Mouse (Mus musculus): ENCODE data around the gene Gm11541. TPM values are rescaled to one million over a fixed set of nuclear protein-coding genes. Genes with fewer than 3 reads are reported as not detected.

Gene Gm11541
- polyA plus RNA-seq, 1 experiment from 2014 or later = not detected

GRCm38 (mm10) chr11:94727306-94727705, 23.0 kb upstream of the Gm11541 start:
- Histone ChIP-seq H3K4me3 (ENCODE audit: low read depth, low read length) (no peak overlapping the region), H3K9ac (ENCODE audit: low read depth, low read length) (no peak overlapping the region), H3K27me3 (replicated peaks; ENCODE audit: control insufficient read depth, insufficient read depth, low read length) (no peaks in the 10 kb centered on the region), H3K36me3 (ENCODE audit: control insufficient read depth, insufficient read depth, low read length) (no peaks in the 10 kb centered on the region), H3K9me3 (ENCODE audit: control insufficient read depth, low read length) (no peaks in the 10 kb centered on the region), H3K4me2 (no peak overlapping the region), H3K4me1 (replicated peaks; ENCODE audit: control insufficient read depth, insufficient read depth, low read length) (no peaks in the 10 kb centered on the region), H3K27ac (ENCODE audit: low read depth, low read length) (no peak overlapping the region)
- ATAC-seq (replicated peaks; ENCODE audit: low FRiP score) = no peak
- 78% methylated on average over 3 of the region's 3 CpGs for WGBS
- no peak for DNase-seq (ENCODE audit: low spot score)

- ATAC-seq (replicated peaks; ENCODE audit: low FRiP score) (no peak), DNase-seq (ENCODE audit: low spot score) (no peak)
- WGBS = 71% methylated on average over 2 of the region's 2 CpGs
- no peak overlapping the region for H3K9ac ChIP-seq (ENCODE audit: low read depth, low read length)
- H3K9me3 ChIP-seq (ENCODE audit: control insufficient read depth, low read length) = no peaks in the 10 kb centered on the region
- H3K4me3 ChIP-seq (ENCODE audit: low read depth, low read length) = no peak overlapping the region
- no peak overlapping the region for H3K27ac ChIP-seq (ENCODE audit: low read depth, low read length)
- H3K36me3 ChIP-seq (ENCODE audit: control insufficient read depth, insufficient read depth, low read length) = no peaks in the 10 kb centered on the region
- H3K4me1 ChIP-seq (replicated peaks; ENCODE audit: control insufficient read depth, insufficient read depth, low read length) = peaks cover 8% of the 10 kb centered on the region; the same call in 1 of the 2 replicates
- H3K27me3 ChIP-seq (replicated peaks; ENCODE audit: control insufficient read depth, insufficient read depth, low read length) = 0 out of 2 replicates have a peak, but pooled peaks cover 2% of the 10 kb centered on the region
- H3K4me2 ChIP-seq = no peak overlapping the region
Observed at GRCm38 (mm10) chr11:94719216-94719615, 14.9 kb upstream of the Gm11541 start.

GRCm38 (mm10) chr11:94718113-94718909, 14.0 kb upstream of the Gm11541 start:
- no peaks in the 10 kb centered on the region; the same call in 1 of the 2 replicates for H3K9me3 ChIP-seq (ENCODE audit: control insufficient read depth, low read length)
- ATAC-seq (replicated peaks; ENCODE audit: low FRiP score) (no peak), DNase-seq (ENCODE audit: low spot score) (no peak)
- H3K27me3 ChIP-seq (replicated peaks; ENCODE audit: control insufficient read depth, insufficient read depth, low read length) = peaks cover 7% of the 10 kb centered on the region; the same call in 1 of the 2 replicates
- H3K4me2 ChIP-seq = no peak overlapping the region
- no peaks in the 10 kb centered on the region for H3K36me3 ChIP-seq (ENCODE audit: control insufficient read depth, insufficient read depth, low read length)
- H3K9ac ChIP-seq (ENCODE audit: low read depth, low read length) = no peak overlapping the region
- H3K4me1 ChIP-seq (replicated peaks; ENCODE audit: control insufficient read depth, insufficient read depth, low read length) = peaks cover 8% of the 10 kb centered on the region; the same call in 1 of the 2 replicates
- no peak overlapping the region for H3K27ac ChIP-seq (ENCODE audit: low read depth, low read length)
- no peak overlapping the region for H3K4me3 ChIP-seq (ENCODE audit: low read depth, low read length)
- WGBS = 83% methylated on average over 7 of the region's 7 CpGs

- DNase-seq (ENCODE audit: low spot score) (no peak), ATAC-seq (replicated peaks; ENCODE audit: low FRiP score) (no peak)
- no peaks in the 10 kb centered on the region; the same call in 1 of the 2 replicates for H3K9me3 ChIP-seq (ENCODE audit: control insufficient read depth, low read length)
- peaks cover 12% of the 10 kb centered on the region; the same call in 1 of the 2 replicates for H3K27me3 ChIP-seq (replicated peaks; ENCODE audit: control insufficient read depth, insufficient read depth, low read length)
- H3K36me3 ChIP-seq (ENCODE audit: control insufficient read depth, insufficient read depth, low read length) = no peaks in the 10 kb centered on the region
- WGBS = 42% methylated on average over 11 of the region's 11 CpGs
- H3K4me1 ChIP-seq (replicated peaks; ENCODE audit: control insufficient read depth, insufficient read depth, low read length) = peaks cover 8% of the 10 kb centered on the region; the same call in 1 of the 2 replicates
- no peak overlapping the region for H3K27ac ChIP-seq (ENCODE audit: low read depth, low read length)
- no peak overlapping the region for H3K4me3 ChIP-seq (ENCODE audit: low read depth, low read length)
- no peak overlapping the region for H3K9ac ChIP-seq (ENCODE audit: low read depth, low read length)
- peak overlapping the region; percentile 28 for H3K4me2 ChIP-seq
Observed at GRCm38 (mm10) chr11:94717239-94717638, 12.9 kb upstream of the Gm11541 start.

GRCm38 (mm10) chr11:94716754-94717153, 12.5 kb upstream of the Gm11541 start:
- Histone ChIP-seq H3K9me3 (ENCODE audit: control insufficient read depth, low read length) (no peaks in the 10 kb centered on the region; the same call in 1 of the 2 replicates), H3K4me2 (peak overlapping the region; percentile 42), H3K36me3 (ENCODE audit: control insufficient read depth, insufficient read depth, low read length) (no peaks in the 10 kb centered on the region), H3K4me1 (replicated peaks; ENCODE audit: control insufficient read depth, insufficient read depth, low read length) (peaks cover 8% of the 10 kb centered on the region; the same call in 1 of the 2 replicates), H3K4me3 (ENCODE audit: low read depth, low read length) (no peak overlapping the region), H3K27me3 (replicated peaks; ENCODE audit: control insufficient read depth, insufficient read depth, low read length) (peaks cover 12% of the 10 kb centered on the region; the same call in 1 of the 2 replicates), H3K9ac (ENCODE audit: low read depth, low read length) (no peak overlapping the region), H3K27ac (ENCODE audit: low read depth, low read length) (no peak overlapping the region)
- ATAC-seq (replicated peaks; ENCODE audit: low FRiP score) (0 out of 2 replicates have a peak, but pooled peaks have one; percentile 26), DNase-seq (ENCODE audit: low spot score) (no peak)
- WGBS = 16% methylated on average over 9 of the region's 9 CpGs

GRCm38 (mm10) chr11:94715622-94716021, 11.3 kb upstream of the Gm11541 start:
- Histone ChIP-seq H3K9me3 (ENCODE audit: control insufficient read depth, low read length) (no peaks in the 10 kb centered on the region; the same call in 1 of the 2 replicates), H3K27me3 (replicated peaks; ENCODE audit: control insufficient read depth, insufficient read depth, low read length) (peaks cover 12% of the 10 kb centered on the region; the same call in 1 of the 2 replicates), H3K4me2 (no peak overlapping the region), H3K9ac (ENCODE audit: low read depth, low read length) (no peak overlapping the region), H3K4me3 (ENCODE audit: low read depth, low read length) (no peak overlapping the region), H3K4me1 (replicated peaks; ENCODE audit: control insufficient read depth, insufficient read depth, low read length) (peaks cover 8% of the 10 kb centered on the region; the same call in 1 of the 2 replicates), H3K27ac (ENCODE audit: low read depth, low read length) (no peak overlapping the region), H3K36me3 (ENCODE audit: control insufficient read depth, insufficient read depth, low read length) (no peaks in the 10 kb centered on the region)
- ATAC-seq (replicated peaks; ENCODE audit: low FRiP score) (no peak), DNase-seq (ENCODE audit: low spot score) (no peak)
- 77% methylated on average over 5 of the region's 5 CpGs for WGBS

GRCm38 (mm10) chr11:94713246-94713860, 9.1 kb upstream of the Gm11541 start:
- no peak overlapping the region for H3K4me3 ChIP-seq (ENCODE audit: low read depth, low read length)
- ATAC-seq (replicated peaks; ENCODE audit: low FRiP score) (no peak), DNase-seq (ENCODE audit: low spot score) (no peak)
- H3K27ac ChIP-seq (ENCODE audit: low read depth, low read length) = no peak overlapping the region
- no peak overlapping the region for H3K4me2 ChIP-seq
- WGBS = 31% methylated on average over 11 of the region's 11 CpGs
- H3K9me3 ChIP-seq (ENCODE audit: control insufficient read depth, low read length) = no peaks in the 10 kb centered on the region; the same call in 1 of the 2 replicates
- H3K9ac ChIP-seq (ENCODE audit: low read depth, low read length) = no peak overlapping the region
- no peaks in the 10 kb centered on the region for H3K36me3 ChIP-seq (ENCODE audit: control insufficient read depth, insufficient read depth, low read length)
- peaks cover 8% of the 10 kb centered on the region; the same call in 1 of the 2 replicates for H3K4me1 ChIP-seq (replicated peaks; ENCODE audit: control insufficient read depth, insufficient read depth, low read length)
- peaks cover 12% of the 10 kb centered on the region; the same call in 1 of the 2 replicates for H3K27me3 ChIP-seq (replicated peaks; ENCODE audit: control insufficient read depth, insufficient read depth, low read length)

GRCm38 (mm10) chr11:94704020-94704419, 279 bp downstream of the Gm11541 start:
- 0 out of 2 replicates have a peak, but pooled peaks cover 3% of the 10 kb centered on the region for H3K27me3 ChIP-seq (replicated peaks; ENCODE audit: control insufficient read depth, insufficient read depth, low read length)
- DNase-seq (ENCODE audit: low spot score) (no peak), ATAC-seq (replicated peaks; ENCODE audit: low FRiP score) (no peak)
- H3K4me1 ChIP-seq (replicated peaks; ENCODE audit: control insufficient read depth, insufficient read depth, low read length) = no peaks in the 10 kb centered on the region
- no peak overlapping the region for H3K27ac ChIP-seq (ENCODE audit: low read depth, low read length)
- H3K9ac ChIP-seq (ENCODE audit: low read depth, low read length) = no peak overlapping the region
- no peaks in the 10 kb centered on the region for H3K9me3 ChIP-seq (ENCODE audit: control insufficient read depth, low read length)
- 44% methylated on average over 7 of the region's 7 CpGs for whole genome bisulfite sequencing
- no peaks in the 10 kb centered on the region for H3K36me3 ChIP-seq (ENCODE audit: control insufficient read depth, insufficient read depth, low read length)
- H3K4me2 ChIP-seq = no peak overlapping the region
- H3K4me3 ChIP-seq (ENCODE audit: low read depth, low read length) = no peak overlapping the region
